Mouse (Mus musculus) megakaryocyte, embryonic 14.5 days (primary cell): ENCODE measurements around the gene Ercc6l. TPM values are rescaled to one million over a fixed set of nuclear protein-coding genes. Genes with fewer than 3 reads are reported as not detected.

Experiments
- H3K27me3 ChIP-seq: replicated peaks from 2 replicates; pipeline ENCODE3; 2012; ENCODE audit warnings: inconsistent platforms
- H3K36me3 ChIP-seq: replicated peaks from 2 replicates; pipeline ENCODE3; 2012; ENCODE audit warnings: low read length, inconsistent platforms, mixed read lengths
- H3K4me1 ChIP-seq: 2 replicates; pipeline ENCODE4 v1.6.1; 2012; ENCODE audit warnings: inconsistent platforms
- H3K4me3 ChIP-seq: replicated peaks from 2 replicates; pipeline ENCODE3; 2012; ENCODE audit warnings: moderate library complexity, mild to moderate bottlenecking, inconsistent platforms
- H3K9me3 ChIP-seq: 2 replicates; pipeline ENCODE4 v1.6.1; 2012; ENCODE audit warnings: inconsistent platforms
- FLI1 ChIP-seq: IDR thresholded peaks from 2 replicates; pipeline ENCODE4 v1.6.1; 2012; ENCODE audit warnings: low read length, inconsistent platforms, mixed read lengths
- GATA1 ChIP-seq: IDR thresholded peaks from 3 replicates; pipeline ENCODE4 v1.6.1; 2012; ENCODE audit warnings: mixed read lengths, low read length, inconsistent platforms, borderline replicate concordance
- polyA plus RNA-seq: library from polyadenylated mRNA; stranded (reverse); fragments of >175 nt; gene quantifications from 2 replicates; pipeline ENCODE4 v1.2.3, GENCODE M21; 2012; ENCODE audit warnings: low replicate concordance; ENCODE audit not compliant: insufficient read depth

Gene Ercc6l
- 0.18 TPM in 1 of 2 replicates, not detected in the other for polyA plus RNA-seq

- Histone ChIP-seq H3K9me3 (peaks cover 12% of the 10 kb centered on the region; the same call in 1 of the 2 replicates), H3K36me3 (no peaks in the 10 kb centered on the region), H3K4me1 (peaks cover 5% of the 10 kb centered on the region; the same call in 1 of the 2 replicates), H3K4me3 (peak within 1 kb of the TSS; percentile 92), H3K27me3 (no peaks in the 10 kb centered on the region)
- no peak for TF ChIP-seq FLI1
- no peak for TF ChIP-seq GATA1
Measured at GRCm38 (mm10) chrX:102156618-102157422, at the start of gene Ercc6l. Gene Ercc6l (minus strand): TSS chrX:102157091.

GRCm38 (mm10) chrX:102190840-102191239 is 33.9 kb upstream of the Ercc6l start:
- Histone ChIP-seq H3K4me3 (no peak overlapping the region), H3K4me1 (peaks cover 6% of the 10 kb centered on the region; the same call in 1 of the 2 replicates), H3K36me3 (peaks cover 15% of the 10 kb centered on the region), H3K9me3 (0 out of 2 replicates have a peak, but pooled peaks cover 2% of the 10 kb centered on the region), H3K27me3 (peaks cover 8% of the 10 kb centered on the region)
- TF ChIP-seq GATA1 (no peak), FLI1 (no peak)

DNA sequence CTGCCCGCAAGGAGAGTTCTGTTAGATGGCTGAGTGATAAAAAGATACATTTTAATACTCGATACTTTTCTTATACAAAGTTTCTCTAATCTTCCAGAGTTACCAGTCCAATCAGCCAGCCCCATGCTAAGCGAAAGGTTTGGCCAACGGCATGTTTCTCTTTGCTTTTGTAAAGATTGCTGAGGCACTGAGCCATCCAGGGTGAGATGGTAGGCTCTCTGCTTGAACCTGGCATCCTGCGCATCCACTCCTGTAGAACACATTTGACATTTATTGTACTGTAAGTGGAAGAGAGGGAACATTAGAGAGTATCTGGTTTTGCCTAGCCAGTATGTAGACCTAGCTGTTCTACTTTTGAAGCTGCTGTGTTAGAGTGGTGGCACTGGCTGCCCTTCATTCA is 32.7 kb upstream of the Ercc6l start:
- no peak for TF ChIP-seq GATA1
- no peak for TF ChIP-seq FLI1
- Histone ChIP-seq H3K27me3 (peaks cover 8% of the 10 kb centered on the region), H3K36me3 (peaks cover 28% of the 10 kb centered on the region), H3K4me3 (peak overlapping the region; percentile 95), H3K9me3 (0 out of 2 replicates have a peak, but pooled peaks cover 2% of the 10 kb centered on the region), H3K4me1 (peaks cover 9% of the 10 kb centered on the region; the same call in 1 of the 2 replicates)

- H3K36me3 ChIP-seq, result peaks cover 35% of the 10 kb centered on the region
- 0 out of 2 replicates have a peak, but pooled peaks cover 2% of the 10 kb centered on the region for H3K9me3 ChIP-seq
- peaks cover 6% of the 10 kb centered on the region for H3K27me3 ChIP-seq
- H3K4me3 ChIP-seq, result peak within 1 kb of the TSS; percentile 95
- TF ChIP-seq FLI1 (no peak), GATA1 (no peak)
- H3K4me1 ChIP-seq, result peaks cover 9% of the 10 kb centered on the region; the same call in 1 of the 2 replicates
Measured at GRCm38 (mm10) chrX:102188712-102189497, 32.0 kb upstream of the Ercc6l start, which contains the start of gene Rps4x. Gene Rps4x (minus strand): TSS chrX:102189394.

- H3K36me3 ChIP-seq, result peaks cover 50% of the 10 kb centered on the region
- H3K4me3 ChIP-seq, result peak overlapping the region; percentile 77
- TF ChIP-seq GATA1 (no peak), FLI1 (no peak)
- peaks cover 9% of the 10 kb centered on the region; the same call in 1 of the 2 replicates for H3K4me1 ChIP-seq
- H3K9me3 ChIP-seq, result 0 out of 2 replicates have a peak, but pooled peaks cover 2% of the 10 kb centered on the region
- H3K27me3 ChIP-seq, result peaks cover 3% of the 10 kb centered on the region
Measured at GRCm38 (mm10) chrX:102187023-102187699, 30.3 kb upstream of the Ercc6l start.

- H3K4me3 ChIP-seq, result no peak overlapping the region
- no peaks in the 10 kb centered on the region for H3K9me3 ChIP-seq
- peaks cover 15% of the 10 kb centered on the region for H3K4me1 ChIP-seq
- peaks cover 17% of the 10 kb centered on the region for H3K27me3 ChIP-seq
- H3K36me3 ChIP-seq, result peaks cover 63% of the 10 kb centered on the region
- no peak for TF ChIP-seq GATA1
- TF ChIP-seq FLI1, result no peak
Measured at GRCm38 (mm10) chrX:102182575-102182974, 25.7 kb upstream of the Ercc6l start.

GRCm38 (mm10) chrX:102175538-102176287 is 18.8 kb upstream of the Ercc6l start:
- no peak for TF ChIP-seq FLI1
- TF ChIP-seq GATA1, result no peak
- H3K4me1 ChIP-seq, result peaks cover 9% of the 10 kb centered on the region
- peaks cover 5% of the 10 kb centered on the region for H3K36me3 ChIP-seq
- no peak overlapping the region for H3K4me3 ChIP-seq
- no peaks in the 10 kb centered on the region for H3K9me3 ChIP-seq
- H3K27me3 ChIP-seq, result peaks cover 10% of the 10 kb centered on the region

- Histone ChIP-seq H3K4me1 (peaks cover 9% of the 10 kb centered on the region), H3K9me3 (no peaks in the 10 kb centered on the region), H3K4me3 (no peak overlapping the region), H3K36me3 (no peaks in the 10 kb centered on the region), H3K27me3 (peaks cover 19% of the 10 kb centered on the region)
- TF ChIP-seq FLI1 (no peak), GATA1 (no peak)
Measured at GRCm38 (mm10) chrX:102170900-102171299, 14.0 kb upstream of the Ercc6l start.

DNA sequence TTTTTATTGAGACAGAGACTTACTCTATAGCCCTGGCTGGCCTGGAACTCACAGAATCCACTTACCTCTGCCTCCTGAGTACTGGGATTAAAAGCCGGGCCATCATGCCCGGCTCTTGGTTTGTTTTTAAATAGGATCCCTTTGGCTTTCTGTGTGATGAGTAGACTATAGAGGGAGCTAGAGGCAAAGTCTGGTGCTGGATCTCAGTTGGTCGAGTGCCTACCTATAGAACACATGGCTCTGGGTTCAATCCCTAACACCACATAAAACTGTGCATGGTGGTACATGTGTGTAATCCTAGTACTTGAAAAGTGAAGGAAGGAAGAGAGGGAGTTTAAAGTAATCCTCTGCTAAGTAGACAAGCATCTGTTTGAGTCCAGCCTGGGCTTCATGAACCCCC is 13.2 kb upstream of the Ercc6l start:
- H3K4me1 ChIP-seq, result peaks cover 9% of the 10 kb centered on the region

More for the DNA sequence above, 13.2 kb upstream of the Ercc6l start:
- H3K27me3 ChIP-seq, result peaks cover 19% of the 10 kb centered on the region
- TF ChIP-seq FLI1 (no peak), GATA1 (no peak)
- no peak overlapping the region for H3K4me3 ChIP-seq
- H3K9me3 ChIP-seq, result no peaks in the 10 kb centered on the region
- H3K36me3 ChIP-seq, result no peaks in the 10 kb centered on the region
